Comparison of ENCODE assay signal across 11 mouse cellular contexts in genomic region chr17:86535096-86535495, GRCm38 (mm10). TPM values are rescaled to one million over a fixed set of nuclear protein-coding genes. Genes with fewer than 3 reads are reported as not detected.
DNase-seq lines count a peak whose midpoint lies in the region; ATAC-seq lines count a peak whose summit lies in the region.
"Had no signal": no experiment of that assay in that cellular context is flagged by ENCODE, and none has a peak within 500 bp of the region (broad histone marks: within the 10 kb centered on the region; RNA-seq: fewer than 3 reads in every experiment).

No protein-coding gene starts in this region.

- H3K4me2 ChIP-seq in liver, embryonic 16.5 days (ENCODE audit: low read depth, low read length): no peak overlapping the region
- H3K4me2 ChIP-seq: liver, embryonic 15.5 days had no signal

- H3K36me3 ChIP-seq in liver, embryonic 16.5 days (ENCODE audit: control insufficient read depth, insufficient read depth): no peaks in the 10 kb centered on the region
- H3K36me3 ChIP-seq: G1E; liver, embryonic 15.5 days had no signal

- peaks cover 3% of the 10 kb centered on the region; the same call in 1 of the 2 replicates for H3K4me1 ChIP-seq in liver, embryonic 16.5 days (ENCODE audit: control insufficient read depth, low read depth, low read length)

- H3K4me3 ChIP-seq in liver, embryonic 16.5 days (ENCODE audit: low read depth, low read length): no peak overlapping the region
- H3K4me3 ChIP-seq: liver, embryonic 15.5 days had no signal

- no peak overlapping the region for H3K27ac ChIP-seq in liver, embryonic 16.5 days (ENCODE audit: low read length)
- H3K27ac ChIP-seq: liver, embryonic 15.5 days had no signal

- no peaks in the 10 kb centered on the region for H3K27me3 ChIP-seq in liver, embryonic 16.5 days (ENCODE audit: control insufficient read depth, insufficient read depth, low read depth, low read length)
- H3K27me3 ChIP-seq: liver, embryonic 15.5 days had no signal

- 63% methylated on average over 10 of the region's 10 CpGs for WGBS in liver, embryonic 16.5 days (ENCODE audit: insufficient replicate concordance)

- peak; percentile 23 to 40 for DNase-seq in heart, postnatal 10 days
- DNase-seq in heart, adult 8-10 months (ENCODE audit: low spot score): no peak
- DNase-seq in 3T3-L1 (ENCODE audit: low read depth, low spot score): peak; percentile 10
- peak; percentile 82 for DNase-seq in cerebellum, adult 8-10 months
- DNase-seq in Muller cell, postnatal 12 days (ENCODE audit: inconsistent ontology term): no peak
- DNase-seq in thymus, adult 18-20 months: no peak
- no peak for DNase-seq in embryo, embryonic 10.5 days (ENCODE audit: low spot score)

- 0 out of 2 replicates have a peak, but pooled peaks have one; percentile 2 for ATAC-seq in liver, embryonic 16.5 days (ENCODE audit: low read depth)

- intact Hi-C loops in heart, postnatal 10 days (cut with DNase I): loop anchor here (2.0 to 5.0 kb wide), 2 partner anchors 82 to 268 kb away; no protein-coding TSS in a partner anchor

- H3K9me3 ChIP-seq in liver, embryonic 16.5 days (replicated peaks; ENCODE audit: control insufficient read depth, low read length): no peaks in the 10 kb centered on the region
- H3K9me3 ChIP-seq: liver, embryonic 15.5 days had no signal

- no peak overlapping the region for H3K9ac ChIP-seq in liver, embryonic 16.5 days (ENCODE audit: low read depth, low read length)
- H3K9ac ChIP-seq: liver, embryonic 15.5 days had no signal

RNA-seq across cellular contexts. Expression of gene Gm10309, which starts 30.1 kb away (rescaled TPM):
- not detected for total RNA-seq in heart, postnatal 10 days (2021)
- total RNA-seq in heart, adult 8-10 months (2022): not detected
- 0.07 TPM in 1 of 2 replicates, not detected in the other for polyA plus RNA-seq in liver, embryonic 16.5 days (2015; fragmentation: Nextera tagmentation; extraction: Ambion mirVana)
- total RNA-seq: granulocyte monocyte progenitor cell, adult 5-6 weeks had no signal
- polyA plus RNA-seq: G1E; liver, embryonic 15.5 days had no signal

Comparison
In these comparisons a context has a peak if more than half of its experiments do, and no peak if none do; other contexts are left out.
1. DNase-seq: peak in heart, postnatal 10 days (2 of 2), 3T3-L1 (single experiment) and cerebellum, adult 8-10 months (single experiment); none in heart, adult 8-10 months (single experiment), Muller cell, postnatal 12 days (single experiment), thymus, adult 18-20 months (0 of 2) and embryo, embryonic 10.5 days (single experiment).